Mouse (Mus musculus) left cerebral cortex, adult 2 months (tissue): ENCODE measurements around the gene Pamr1. TPM values are rescaled to one million over a fixed set of nuclear protein-coding genes. Genes with fewer than 3 reads are reported as not detected.

Experiments
- DNase-seq, 2 experiments: peaks; one replicate each; pipeline ENCODE4 v3.0.0; 2021 to 2022; ENCODE audit warnings: low spot score in 2 of 2, mixed read lengths in 1 of 2; ENCODE audit errors: extremely low spot score in 1 of 2
- H3K27ac ChIP-seq: fragments of 200-600 bp; 2 replicates; pipeline ENCODE4 v1.8.1; 2022
- H3K4me3 ChIP-seq: fragments of 200-600 bp; 2 replicates; pipeline ENCODE4 v1.8.1; 2022
- CTCF ChIP-seq: fragments of 200-600 bp; IDR thresholded peaks from 2 replicates; pipeline ENCODE4 v1.8.1; 2022; ENCODE audit warnings: antibody characterized with exemption, mild to moderate bottlenecking, moderate library complexity
- intact Hi-C: fragments of 180-260 bp; cut with DNase I; formaldehyde crosslinking; loops from one replicate; pipeline ENCODE4 v1.15.1; 2025
- total RNA-seq, 2 experiments: library from RNA; stranded (reverse); gene quantifications; 2 replicates each; pipeline ENCODE4 v1.2.3; 2021

The Pamr1 gene
- total RNA-seq, 2 experiments from 2014 or later: 40.5 to 51.1 TPM

GRCm38 (mm10) chr2:102638690-102639089 lies 88.9 kb downstream of the Pamr1 start:
- H3K4me3 ChIP-seq: no peak overlapping the region
- no peak for DNase-seq
- H3K27ac ChIP-seq: no peak overlapping the region
- TF ChIP-seq CTCF: no peak
- intact Hi-C loops: no loop called here

- TF ChIP-seq CTCF: no peak
- intact Hi-C loops: loop anchor here (1.0 kb wide), 1 partner anchor 14 kb away; no protein-coding TSS in a partner anchor
- Histone ChIP-seq H3K4me3 (no peak overlapping the region), H3K27ac (peak overlapping the region; percentile 86)
- peak; percentile 52 to 64 for DNase-seq
These were observed 99.2 kb downstream of the Pamr1 start for GRCm38 (mm10) chr2:102648845-102649500.

DNA sequence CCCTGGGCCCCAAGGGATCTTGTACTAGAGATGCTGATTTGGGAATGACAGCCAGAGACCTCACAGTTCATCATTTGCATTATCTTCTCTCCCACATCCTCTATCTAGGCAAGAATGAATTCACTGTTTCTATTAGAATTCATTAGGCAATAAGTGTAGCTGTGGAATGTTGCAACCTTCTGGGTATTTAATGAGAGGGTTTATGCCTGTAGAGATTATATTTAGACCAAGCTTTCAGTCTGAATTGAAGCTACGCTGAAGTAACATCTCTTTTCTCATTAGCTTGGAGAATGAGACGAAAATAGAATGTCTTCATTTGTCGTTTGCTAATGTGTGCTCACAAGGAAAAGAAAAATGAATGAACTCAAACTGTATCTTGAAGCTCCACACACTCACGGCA lies 100.5 kb downstream of the Pamr1 start:
- intact Hi-C loops: no loop called here
- no peak overlapping the region for H3K4me3 ChIP-seq
- H3K27ac ChIP-seq: peak overlapping the region; percentile 75; the same call in 1 of the 2 replicates
- no peak for DNase-seq
- no peak for TF ChIP-seq CTCF

GRCm38 (mm10) chr2:102655966-102656725 lies 106.3 kb downstream of the Pamr1 start:
- no peak for TF ChIP-seq CTCF
- Histone ChIP-seq H3K27ac (no peak overlapping the region), H3K4me3 (no peak overlapping the region)
- no peak for DNase-seq
- intact Hi-C loops: loop anchor here (5.0 kb wide), 1 partner anchor 34 kb away; no protein-coding TSS in a partner anchor

DNA sequence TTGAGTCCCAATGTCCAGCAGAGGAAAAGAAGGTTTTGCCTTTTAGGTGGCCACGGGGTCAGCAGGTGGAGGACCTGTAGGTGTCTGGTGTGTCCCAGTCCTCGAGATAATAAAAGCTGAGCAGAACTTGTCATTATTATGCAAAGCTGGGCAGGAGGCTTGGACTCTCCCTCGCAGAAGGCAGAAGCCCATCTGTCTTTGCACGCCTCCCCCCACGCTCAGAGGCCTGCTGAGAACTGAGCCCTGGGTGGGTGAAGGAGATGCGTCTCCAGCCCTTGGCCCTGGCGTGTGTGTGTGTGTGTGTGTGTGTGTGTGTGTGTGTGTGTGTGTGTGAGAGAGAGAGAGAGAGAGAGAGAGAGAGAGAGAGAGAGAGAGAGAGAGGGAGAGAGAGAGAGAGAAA lies 107.9 kb downstream of the Pamr1 start:
- DNase-seq: peak; percentile 37 to 65
- intact Hi-C loops: loop anchor here (1.0 to 5.0 kb wide), 2 partner anchors 23 to 35 kb away; no protein-coding TSS in a partner anchor
- TF ChIP-seq CTCF: no peak
- Histone ChIP-seq H3K4me3 (peak overlapping the region; percentile 73; the same call in 1 of the 2 replicates), H3K27ac (peak overlapping the region; percentile 97)

DNA sequence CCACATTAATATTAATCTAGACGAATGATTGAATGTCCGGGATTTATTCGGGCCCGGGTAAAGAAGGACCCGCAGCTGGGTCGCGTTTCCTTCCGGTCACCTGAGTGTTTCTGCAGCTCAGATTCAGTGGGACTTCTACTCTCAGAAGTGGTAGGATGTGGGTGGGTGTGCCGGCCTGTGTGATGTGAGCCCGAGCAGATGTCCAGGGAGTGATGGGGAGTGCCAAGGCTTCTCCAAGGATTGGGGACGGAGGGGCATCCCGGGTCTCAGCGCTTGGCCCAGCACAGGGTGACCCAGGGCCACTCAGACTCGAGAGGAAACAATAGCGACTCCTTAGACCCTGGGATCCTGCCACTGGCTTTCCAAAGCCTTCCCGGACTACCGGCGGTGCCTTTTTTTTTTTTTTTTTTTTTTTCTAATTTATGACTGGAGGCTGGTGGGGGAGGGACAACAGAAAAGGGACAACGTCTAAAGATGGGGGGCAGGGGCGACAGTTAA lies 108.4 kb downstream of the Pamr1 start, which contains the start of gene Slc1a2:
Slc1a2 (plus strand) TSS at position 497 of the 498 bp plus-strand sequence.
- Histone ChIP-seq H3K4me3 (peak within 1 kb of the TSS; percentile 73), H3K27ac (peak within 1 kb of the TSS; percentile 97)
- TF ChIP-seq CTCF: no peak
- DNase-seq: peak; percentile 57 to 66
- intact Hi-C loops: loop anchor here (1.0 to 5.0 kb wide), 2 partner anchors 24 to 36 kb away; no protein-coding TSS in a partner anchor

- DNase-seq: peak; percentile 75 to 76
- peak overlapping the region; percentile 97 for H3K27ac ChIP-seq
- TF ChIP-seq CTCF: peak; percentile 12
- intact Hi-C loops: loop anchor here (1.0 to 5.0 kb wide), 2 partner anchors 25 to 37 kb away; no protein-coding TSS in a partner anchor
- H3K4me3 ChIP-seq: peak overlapping the region; percentile 73
These were observed 109.1 kb downstream of the Pamr1 start for GRCm38 (mm10) chr2:102658661-102659520.

GRCm38 (mm10) chr2:102659521-102659830 lies 109.7 kb downstream of the Pamr1 start:
- no peak for DNase-seq
- TF ChIP-seq CTCF: no peak
- H3K27ac ChIP-seq: peak overlapping the region; percentile 97
- intact Hi-C loops: loop anchor here (5.0 kb wide), 1 partner anchor 37 kb away; no protein-coding TSS in a partner anchor
- H3K4me3 ChIP-seq: peak overlapping the region; percentile 73

DNA sequence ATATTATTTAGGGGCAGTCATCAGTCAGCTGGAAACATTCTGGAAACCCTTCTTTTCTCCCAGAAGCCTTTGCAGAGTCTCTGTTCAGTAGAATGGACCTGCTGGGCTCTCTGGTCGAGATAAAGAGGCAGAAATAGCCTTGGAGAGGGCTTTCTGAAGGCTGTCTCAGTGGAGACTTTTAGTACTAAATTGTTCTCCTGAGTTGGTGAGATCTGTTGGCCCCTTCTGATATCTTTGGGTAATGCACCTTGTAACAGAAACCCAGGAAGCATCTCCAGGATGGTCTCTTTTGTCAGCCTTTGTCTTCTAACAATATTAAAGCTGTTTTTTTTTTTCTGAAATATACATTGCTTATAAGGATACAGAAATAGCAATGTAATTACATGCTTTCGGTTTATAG lies 111.2 kb downstream of the Pamr1 start:
- DNase-seq: no peak
- Histone ChIP-seq H3K4me3 (peak overlapping the region; percentile 73), H3K27ac (peak overlapping the region; percentile 97)
- intact Hi-C loops: loop anchor here (2.0 kb wide), 1 partner anchor 70 kb away; no protein-coding TSS in a partner anchor
- TF ChIP-seq CTCF: peak; percentile 42

DNA sequence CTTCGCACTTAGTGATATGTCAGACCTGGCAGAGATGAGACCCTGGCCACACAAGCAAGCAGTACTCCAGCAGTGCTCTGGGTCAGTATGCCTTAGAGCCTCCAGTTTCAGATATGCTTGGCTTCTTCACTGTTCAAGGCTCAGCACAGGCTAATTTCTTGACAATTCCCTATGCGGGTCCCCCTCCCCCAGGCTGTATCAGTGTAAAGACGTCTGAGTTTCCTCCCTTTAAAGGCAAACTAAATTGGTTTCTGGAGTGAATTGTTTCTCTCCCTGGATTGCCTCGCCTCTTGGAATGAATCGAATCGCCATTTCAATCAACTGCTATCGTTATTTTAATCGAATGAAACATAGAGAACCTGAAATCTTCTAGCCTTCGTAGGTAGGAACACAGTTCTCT lies 113.1 kb downstream of the Pamr1 start:
- Histone ChIP-seq H3K27ac (peak overlapping the region; percentile 97), H3K4me3 (peak overlapping the region; percentile 73)
- intact Hi-C loops: no loop called here
- no peak for TF ChIP-seq CTCF
- no peak for DNase-seq

GRCm38 (mm10) chr2:102663339-102663738 lies 113.5 kb downstream of the Pamr1 start:
- intact Hi-C loops: no loop called here
- Histone ChIP-seq H3K27ac (peak overlapping the region; percentile 97; the same call in 1 of the 2 replicates), H3K4me3 (peak overlapping the region; percentile 73)
- TF ChIP-seq CTCF: no peak
- no peak for DNase-seq
